Mouse (Mus musculus) v-Abl transformed pro-B cells (cell line): ENCODE results near the gene Plekhg2.

ENCODE experiments used
- in situ Hi-C, 2 experiments: fragments of 400-800 bp; cut with MboI; formaldehyde crosslinking; loops; one replicate each; pipeline ENCODE4 v1.15.1; 2025; ENCODE audit not compliant: unreplicated experiment in 2 of 2

The Plekhg2 gene

DNA sequence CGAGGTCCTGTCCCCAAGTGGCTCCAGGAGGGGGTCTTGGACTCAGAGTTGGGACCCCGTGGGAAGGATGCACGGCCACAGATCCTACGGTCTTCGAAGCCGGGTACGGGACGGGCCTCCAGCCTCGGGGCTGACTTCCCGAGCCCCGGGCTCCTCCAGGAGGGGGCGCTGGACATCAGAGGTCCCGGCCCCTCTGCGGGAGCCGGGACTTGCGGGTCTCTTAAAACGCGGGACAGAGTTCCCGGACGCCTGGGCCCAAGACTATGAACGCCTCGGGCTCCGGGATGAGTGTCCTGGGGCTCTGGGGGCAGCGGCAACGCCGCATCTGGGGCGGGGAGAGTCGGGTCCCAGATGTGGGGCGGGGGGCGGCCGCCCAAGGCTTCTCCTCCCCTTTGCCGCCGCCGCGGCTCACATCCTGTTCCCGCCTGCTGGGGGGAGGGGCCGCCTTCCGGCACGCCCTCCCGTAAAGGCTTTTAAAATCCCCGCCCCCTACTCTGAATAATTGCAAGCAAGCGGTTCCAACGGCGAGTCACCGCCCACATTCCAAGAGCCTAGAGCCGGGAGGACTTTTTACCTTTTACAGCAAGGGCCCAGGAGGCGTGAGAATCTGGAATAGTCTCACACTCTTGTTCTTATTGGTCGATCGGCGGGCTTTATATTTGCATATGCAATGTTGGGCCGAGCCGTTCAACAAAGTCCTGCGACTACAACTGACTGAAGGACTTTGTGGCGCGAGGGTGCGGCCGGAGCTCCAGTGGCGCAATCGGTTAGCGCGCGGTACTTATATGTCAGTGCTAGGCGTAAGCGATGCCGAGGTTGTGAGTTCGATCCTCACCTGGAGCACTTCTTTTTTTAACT lies at the start of gene Plekhg2:
Gene Plekhg2, minus strand, starts transcription at position 349 of the 858 bp plus-strand sequence.
- in situ Hi-C loops: loop anchor here in 1 of 2 experiments (10.0 kb wide), 2 partner anchors 62 to 222 kb away; partner anchors contain the start of genes Gmfg, Pak4 and Samd4b

DNA sequence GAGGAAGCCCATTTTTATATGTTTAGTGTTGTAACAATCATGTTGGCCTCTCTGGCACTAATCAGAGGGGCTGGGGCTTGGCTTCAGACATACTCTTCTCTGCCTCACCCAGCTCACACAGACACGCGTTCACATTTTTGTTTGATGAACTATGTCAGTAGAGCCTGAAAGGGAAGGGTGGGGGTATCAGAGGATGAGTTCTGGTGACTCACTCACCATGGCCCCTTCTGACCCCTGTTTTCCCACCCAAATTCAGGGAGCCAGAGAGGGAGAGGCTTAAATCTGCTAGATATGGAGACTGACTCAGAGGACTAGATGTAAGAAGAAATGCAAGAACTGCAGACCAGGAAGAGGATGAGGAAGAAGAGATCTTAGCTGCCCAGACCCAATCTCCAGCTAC lies 47.0 kb upstream of the Plekhg2 start:
- in situ Hi-C loops: no loop called here

DNA sequence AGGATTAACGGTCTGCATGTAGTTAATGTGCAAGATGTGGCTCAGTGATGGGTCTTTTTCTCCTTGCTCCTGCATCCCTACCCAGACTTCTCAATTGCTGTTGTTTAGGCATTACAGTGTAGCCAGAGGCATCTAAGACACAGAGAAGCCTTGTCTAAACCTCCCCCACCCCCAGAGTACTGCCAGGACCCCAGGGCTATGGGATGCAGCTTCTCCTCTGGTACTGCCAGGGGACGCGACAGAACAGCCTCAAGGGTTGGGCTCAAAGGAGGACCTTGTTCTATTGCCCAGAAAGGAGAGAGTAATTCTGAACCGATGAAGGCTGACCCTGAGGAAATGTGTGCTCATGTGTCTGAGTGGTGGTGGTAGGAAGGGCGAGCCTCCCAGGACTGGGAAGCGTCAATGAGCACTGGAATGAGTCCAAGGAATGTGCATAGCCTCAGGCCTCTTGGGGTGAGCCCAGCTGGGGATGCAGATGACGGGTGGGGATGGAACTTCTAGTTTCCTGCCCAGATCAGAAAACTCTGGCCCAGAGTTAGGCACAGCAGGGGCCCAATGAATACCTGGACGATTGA lies 45.8 kb upstream of the Plekhg2 start:
- in situ Hi-C loops: no loop called here

DNA sequence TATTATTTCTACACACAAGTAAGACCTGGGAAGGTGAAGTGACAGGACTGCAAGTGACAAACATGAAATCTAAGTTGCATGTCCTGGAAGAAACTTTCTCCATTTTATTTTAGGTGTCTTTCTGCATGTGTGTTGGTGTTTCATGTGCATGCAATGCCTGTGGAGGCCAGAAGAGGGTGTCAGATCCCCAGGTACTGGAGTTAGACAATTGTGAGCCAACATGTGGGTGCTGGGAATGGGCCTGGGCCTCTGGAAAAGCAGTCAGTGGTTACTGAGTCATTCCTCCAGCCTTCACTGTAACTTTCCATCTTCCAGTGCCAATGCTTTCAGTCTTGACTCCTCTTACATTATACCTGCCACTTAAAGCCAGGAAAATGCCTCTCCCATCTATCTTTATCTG lies 45.0 kb upstream of the Plekhg2 start:
- in situ Hi-C loops: no loop called here

DNA sequence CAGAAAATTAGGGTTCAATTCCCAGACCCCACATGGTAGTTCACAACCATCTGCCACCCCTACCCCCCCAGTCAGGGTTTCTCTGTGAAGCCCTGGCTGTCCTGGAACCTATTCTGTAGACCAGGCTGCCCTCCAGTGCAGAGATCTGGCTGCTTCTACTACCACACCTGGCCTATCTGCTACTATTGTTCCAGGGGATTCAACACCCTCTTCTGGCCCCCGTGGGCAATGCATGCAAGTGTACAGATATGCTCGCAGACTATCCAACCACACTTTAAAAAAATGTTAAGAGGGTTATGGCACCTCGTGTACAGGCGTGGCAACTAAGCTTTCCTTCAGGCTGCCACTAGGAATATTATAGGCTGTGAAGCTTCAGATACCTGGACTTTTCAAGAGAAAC lies 40.4 kb upstream of the Plekhg2 start:
- in situ Hi-C loops: no loop called here

DNA sequence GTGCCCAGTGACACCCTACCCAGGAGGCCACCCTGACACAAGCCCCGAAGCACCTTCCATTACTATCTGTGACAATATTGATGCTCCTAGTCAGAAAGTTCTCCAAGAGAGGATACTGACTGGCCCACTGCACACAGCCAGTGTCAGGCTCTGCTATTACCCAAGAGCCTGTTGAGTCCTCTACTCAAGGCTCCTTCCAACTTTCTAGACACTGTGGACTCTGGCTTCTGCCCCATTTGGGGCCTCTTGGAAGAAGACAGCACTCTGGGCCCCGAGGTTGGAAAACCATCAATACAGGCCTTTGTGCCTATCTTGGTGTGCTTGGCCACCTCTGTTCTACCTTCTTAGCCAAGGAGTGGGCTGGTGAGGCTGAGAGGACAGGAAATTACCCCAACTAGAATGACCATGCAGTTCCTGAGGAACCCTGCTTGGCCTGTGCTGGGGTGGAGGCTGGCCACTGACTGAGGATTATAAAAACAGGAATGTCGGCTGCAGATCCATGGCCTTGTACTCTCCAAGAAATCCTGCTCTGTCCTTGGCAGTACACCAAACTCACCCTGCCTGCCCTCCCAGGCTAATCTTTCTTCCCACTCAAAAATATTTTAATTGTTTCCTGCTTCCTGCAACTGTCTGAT lies 38.6 kb upstream of the Plekhg2 start:
- in situ Hi-C loops: no loop called here

DNA sequence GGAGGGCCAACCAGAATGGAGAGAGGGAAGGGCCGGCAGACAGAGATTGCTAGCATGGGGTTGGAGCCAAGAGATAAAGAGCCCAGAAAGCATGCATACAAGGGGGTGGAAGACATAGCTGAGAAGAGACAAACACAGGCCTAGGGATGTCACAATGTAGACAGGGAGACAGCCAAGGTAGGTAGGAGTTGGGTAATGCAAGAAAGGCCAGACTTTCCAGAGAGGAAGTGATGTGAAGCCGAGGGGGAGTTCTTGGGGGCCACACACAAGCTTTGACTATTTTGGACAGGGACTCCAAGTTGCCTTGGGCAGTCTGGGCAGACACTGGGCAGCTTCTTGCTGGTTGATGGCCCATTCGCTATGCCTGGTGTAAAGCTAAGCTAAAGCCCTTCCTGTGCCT lies 29.5 kb upstream of the Plekhg2 start:
- in situ Hi-C loops: no loop called here

DNA sequence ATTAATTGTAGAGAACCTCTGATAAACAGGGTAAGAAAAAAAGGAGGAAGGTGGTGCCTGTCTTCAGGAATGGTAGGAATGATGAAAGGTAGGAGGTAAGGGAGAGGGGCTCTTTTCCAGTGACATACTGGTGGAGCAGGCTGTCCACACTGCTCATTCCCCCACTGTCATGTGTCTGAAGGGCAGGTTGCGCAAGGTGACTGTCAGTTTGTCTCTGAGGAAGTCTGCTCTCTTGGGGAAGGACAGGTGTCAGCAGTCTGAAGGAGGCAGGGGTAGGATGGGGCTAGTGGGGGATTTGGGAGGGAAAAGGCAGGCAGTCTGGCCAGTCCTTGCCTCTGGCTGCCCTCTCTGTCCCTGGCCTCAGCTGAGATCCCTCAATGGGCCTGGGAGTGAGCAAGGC lies 28.6 kb upstream of the Plekhg2 start:
- in situ Hi-C loops: no loop called here

DNA sequence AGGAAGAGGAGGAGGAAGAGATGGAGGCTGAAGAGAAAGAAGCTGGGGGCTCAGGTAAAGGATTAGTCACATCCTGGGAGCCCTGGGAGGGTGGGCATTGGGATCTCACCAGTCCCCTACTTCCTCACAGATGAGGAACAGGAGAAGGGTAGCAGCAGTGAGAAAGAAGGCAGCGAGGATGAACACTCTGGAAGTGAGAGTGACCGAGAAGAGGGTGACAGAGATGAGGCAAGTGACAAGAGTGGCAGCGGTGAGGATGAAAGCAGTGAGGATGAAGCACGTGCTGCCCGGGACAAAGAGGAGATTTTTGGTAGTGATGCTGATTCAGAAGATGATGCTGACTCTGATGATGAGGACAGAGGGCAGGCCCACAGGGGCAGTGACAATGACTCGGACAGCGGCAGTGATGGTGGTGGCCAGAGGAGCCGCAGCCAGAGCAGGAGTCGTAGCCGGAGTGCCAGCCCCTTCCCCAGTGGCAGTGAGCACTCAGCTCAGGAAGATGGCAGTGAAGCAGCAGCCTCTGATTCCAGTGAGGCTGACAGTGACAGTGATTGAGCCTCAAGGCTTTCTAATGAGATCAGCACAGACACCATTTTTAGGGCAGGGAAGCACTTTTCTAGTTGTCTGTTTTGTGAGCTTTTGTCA lies 26.4 kb upstream of the Plekhg2 start:
- in situ Hi-C loops: loop anchor here in 1 of 2 experiments (25.0 kb wide), 1 partner anchor 937 kb away; the partner anchor contains the start of gene Sertad3

DNA sequence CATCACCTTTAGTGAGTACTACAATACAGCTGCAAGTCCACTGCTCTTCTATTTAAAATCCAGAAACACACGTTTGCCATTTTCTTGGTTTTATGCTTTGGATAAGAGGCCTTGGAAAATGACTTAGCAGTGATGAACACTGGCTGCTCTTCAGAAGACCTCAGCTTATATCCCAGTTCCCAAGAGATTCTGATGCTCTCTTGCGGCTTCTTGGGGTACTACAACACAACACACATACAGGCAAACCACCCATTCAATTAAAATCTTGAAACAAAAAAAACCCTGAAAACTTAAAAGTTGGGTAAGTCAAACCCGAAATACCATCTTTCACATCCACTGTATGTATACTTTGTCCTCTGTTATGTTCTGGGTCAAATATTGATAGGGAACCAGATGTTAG lies 25.6 kb upstream of the Plekhg2 start:
- in situ Hi-C loops: loop anchor here in 1 of 2 experiments (25.0 kb wide), 1 partner anchor 936 kb away; the partner anchor contains the start of gene Sertad3

DNA sequence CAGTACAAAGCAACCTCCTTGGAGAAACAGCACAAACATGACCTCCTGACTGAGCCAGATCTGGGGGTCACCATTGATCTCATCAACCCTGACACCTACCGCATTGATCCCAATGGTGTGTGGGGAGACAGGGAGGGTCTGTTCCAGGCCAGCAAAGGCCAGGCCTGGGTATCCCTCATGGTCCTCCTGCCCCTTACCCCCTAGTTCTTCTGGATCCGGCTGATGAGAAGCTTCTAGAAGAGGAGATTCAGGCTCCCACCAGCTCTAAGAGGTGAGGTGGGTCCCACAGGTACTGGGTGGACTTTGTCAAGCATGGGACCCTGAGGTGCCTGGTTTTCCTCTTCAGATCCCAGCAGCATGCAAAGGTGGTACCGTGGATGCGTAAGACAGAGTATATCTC lies 23.0 kb upstream of the Plekhg2 start:
- in situ Hi-C loops: loop anchor here in 1 of 2 experiments (25.0 kb wide), 1 partner anchor 933 kb away; the partner anchor contains the start of gene Sertad3

DNA sequence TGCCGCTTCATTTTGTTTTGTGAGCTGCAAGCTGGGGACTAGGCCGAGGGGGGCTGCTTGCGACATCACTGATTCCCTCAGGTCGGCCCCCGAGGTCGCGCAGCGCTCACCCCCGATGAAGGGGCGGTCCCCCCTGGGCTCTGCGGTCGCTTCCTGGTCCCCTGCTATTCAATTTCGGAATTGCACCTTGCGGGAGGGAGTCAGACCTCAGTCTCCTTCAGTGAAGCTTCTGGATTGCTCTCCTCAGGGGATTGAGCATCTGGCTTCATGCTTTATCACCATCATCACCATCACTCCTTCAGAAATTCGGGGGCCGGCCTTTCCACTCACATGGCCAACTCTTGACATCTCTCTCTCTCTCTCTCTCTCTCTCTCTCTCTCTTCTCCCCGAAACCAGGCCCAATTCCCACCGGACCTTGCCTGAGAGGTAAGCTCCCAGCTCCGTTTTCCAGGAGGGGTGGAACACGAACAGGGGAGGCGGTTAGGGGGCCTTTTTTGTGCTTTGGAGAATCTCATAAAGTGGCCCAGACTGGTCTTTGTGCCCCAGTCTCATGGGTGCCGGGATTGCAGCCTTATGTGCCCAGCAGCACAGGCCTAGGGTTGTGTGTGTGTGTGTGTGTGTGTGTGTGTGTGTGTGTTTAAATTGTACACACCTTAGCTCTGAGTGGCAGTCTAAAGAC lies 21.0 kb upstream of the Plekhg2 start:
- in situ Hi-C loops: loop anchor here in 1 of 2 experiments (25.0 kb wide), 1 partner anchor 931 kb away; the partner anchor contains the start of gene Sertad3

DNA sequence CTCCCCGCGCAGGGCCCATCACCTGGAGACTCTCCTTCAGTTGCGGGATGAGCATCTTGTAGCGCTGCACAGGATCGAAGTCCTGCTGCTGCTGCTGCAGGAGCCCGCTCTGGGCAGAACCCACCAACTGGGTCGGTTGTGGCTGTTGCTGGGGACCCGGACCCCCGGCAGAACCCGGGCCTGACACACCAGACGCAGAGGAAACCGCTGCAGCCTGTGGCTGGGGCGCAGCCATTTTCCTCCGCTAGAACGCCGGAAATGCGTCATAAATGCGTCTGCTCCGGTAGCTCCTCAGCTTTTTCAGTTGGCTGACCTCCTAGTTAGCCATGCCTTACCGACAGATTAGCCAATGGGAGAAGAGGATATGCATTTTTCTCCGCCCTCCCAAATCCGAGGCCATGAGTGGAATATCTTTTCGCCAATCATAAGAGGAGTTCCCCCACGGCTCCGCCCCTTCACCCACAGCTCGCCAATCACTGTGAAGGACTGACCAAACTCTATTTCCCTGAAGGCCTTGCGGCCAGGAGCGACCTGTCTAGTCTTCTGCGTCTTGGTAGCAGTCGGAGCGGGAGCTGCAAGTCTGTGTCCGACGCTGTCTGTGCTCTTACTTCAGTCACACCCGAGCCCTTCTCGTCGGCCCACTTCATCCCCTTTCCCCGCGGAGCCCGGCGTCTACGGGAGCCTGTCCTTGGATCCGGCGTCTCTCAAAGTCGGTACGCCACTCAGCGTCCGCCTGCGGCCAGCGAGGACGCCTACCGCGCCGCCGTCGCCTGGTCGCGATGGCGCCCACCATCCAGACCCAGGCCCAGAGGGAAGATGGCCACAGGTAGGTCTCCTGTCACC lies 20.3 kb upstream of the Plekhg2 start, which contains the start of the genes Med29 and Paf1:
Gene Med29, minus strand, starts transcription at position 280 of the 843 bp plus-strand sequence.
Gene Paf1, plus strand, starts transcription at position 523 of the 843 bp plus-strand sequence.
- in situ Hi-C loops: loop anchor here in 1 of 2 experiments (25.0 kb wide), 1 partner anchor 930 kb away; the partner anchor contains the start of gene Sertad3

DNA sequence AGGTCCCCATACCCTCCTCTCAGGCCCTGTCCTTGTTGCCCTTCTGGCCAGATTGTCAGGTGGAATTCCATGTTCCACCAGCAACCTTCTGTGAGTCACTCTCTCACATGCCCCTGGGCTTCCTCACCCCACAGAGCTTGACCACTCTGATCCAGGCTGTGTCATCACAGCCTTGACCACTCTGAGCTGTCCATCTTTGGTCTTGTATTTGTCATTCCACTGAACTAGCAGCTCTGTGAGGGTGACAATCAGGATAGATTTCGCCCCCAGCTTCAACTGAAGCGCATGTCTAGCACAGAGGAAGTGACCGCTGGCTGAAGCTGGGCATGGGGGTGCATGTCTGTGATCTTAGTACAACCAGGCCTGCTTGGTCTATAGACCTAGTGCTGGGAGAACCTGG lies 17.9 kb upstream of the Plekhg2 start:
- in situ Hi-C loops: loop anchor here in 1 of 2 experiments (25.0 kb wide), 1 partner anchor 928 kb away; the partner anchor contains the start of gene Sertad3

DNA sequence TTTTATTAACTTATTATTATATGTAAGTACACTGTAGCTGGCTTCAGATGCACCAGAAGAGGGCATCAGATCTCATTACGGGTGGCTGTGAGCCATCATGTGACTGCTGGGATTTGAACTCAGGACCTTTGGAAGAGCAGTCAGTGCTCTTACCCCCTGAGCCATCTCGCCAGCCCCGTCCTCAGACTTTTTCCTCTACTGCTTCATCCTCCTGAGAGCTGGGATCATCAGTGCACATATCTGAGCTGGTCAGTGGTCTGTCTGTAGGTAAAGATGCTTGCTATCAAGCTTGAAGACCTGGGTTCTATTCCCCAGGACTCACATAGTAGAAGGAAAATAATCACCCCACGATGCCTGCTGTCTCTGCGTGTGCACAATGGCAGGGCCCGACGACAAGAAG lies 15.0 kb upstream of the Plekhg2 start:
- in situ Hi-C loops: loop anchor here in 1 of 2 experiments (25.0 kb wide), 1 partner anchor 925 kb away; the partner anchor contains the start of gene Sertad3

DNA sequence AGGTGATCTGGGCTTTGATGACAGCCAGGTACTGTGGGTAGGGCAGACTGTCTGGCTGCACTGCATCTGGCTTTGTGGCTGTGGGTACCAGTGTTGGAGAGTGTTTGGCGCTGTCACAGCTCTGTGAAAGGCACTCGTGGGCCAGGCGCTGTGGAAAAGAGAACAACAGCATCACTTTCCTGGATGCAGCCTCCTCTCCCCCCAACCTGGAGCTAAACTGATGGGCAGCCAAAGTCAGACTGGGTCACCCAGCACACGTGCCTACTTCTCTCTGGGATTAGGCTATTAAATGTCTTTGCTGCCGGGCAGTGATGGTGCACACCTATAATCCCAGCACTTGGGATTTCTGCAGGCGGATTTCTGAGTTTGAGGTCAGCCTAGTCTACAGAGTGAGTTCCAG lies 14.5 kb upstream of the Plekhg2 start:
- in situ Hi-C loops: loop anchor here in 1 of 2 experiments (25.0 kb wide), 1 partner anchor 925 kb away; the partner anchor contains the start of gene Sertad3

DNA sequence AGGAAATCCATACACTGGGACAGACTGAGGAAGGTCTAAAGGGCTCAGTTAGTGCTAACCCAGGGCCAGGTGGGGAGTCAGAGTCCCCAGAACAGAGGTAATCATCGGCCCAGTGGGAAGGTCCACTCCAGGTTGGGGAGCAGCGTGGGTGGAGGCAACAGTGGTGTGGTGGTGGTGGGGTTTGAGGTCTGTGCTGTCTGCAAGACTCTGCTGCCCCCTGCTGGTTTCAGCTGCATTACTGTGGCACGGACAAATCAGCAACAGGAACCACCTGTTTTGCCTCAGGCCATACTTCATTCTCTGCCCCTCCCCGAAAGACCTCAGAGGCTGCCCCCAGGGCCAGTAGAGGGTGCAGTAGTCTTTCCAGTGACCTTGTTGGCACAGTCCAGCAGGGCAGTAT lies 14.1 kb upstream of the Plekhg2 start:
- in situ Hi-C loops: loop anchor here in 1 of 2 experiments (25.0 kb wide), 1 partner anchor 924 kb away; the partner anchor contains the start of gene Sertad3

DNA sequence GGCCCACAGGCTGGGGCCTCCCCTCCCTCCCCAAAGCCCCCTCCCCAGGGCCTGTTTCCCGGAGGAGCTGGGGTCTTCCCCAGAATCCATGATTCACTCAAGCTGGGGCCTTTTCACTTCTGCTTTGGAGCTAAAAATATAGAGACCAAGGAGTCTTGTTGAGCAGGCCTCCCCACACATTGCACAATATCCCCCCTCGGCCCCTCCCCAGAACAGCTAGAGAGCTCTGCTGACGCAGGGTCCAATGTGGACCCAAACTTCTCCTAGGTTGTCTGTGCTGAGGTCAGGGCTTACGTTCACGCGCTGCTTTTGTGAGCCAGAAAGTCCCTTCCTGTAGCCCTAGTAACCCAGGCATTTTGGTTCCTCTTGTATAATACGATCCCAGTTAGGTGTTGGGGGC lies 13.6 kb upstream of the Plekhg2 start:
- in situ Hi-C loops: loop anchor here in 1 of 2 experiments (25.0 kb wide), 1 partner anchor 924 kb away; the partner anchor contains the start of gene Sertad3
